9 mouse cellular contexts compared by ENCODE assay signal in the genomic region with DNA sequence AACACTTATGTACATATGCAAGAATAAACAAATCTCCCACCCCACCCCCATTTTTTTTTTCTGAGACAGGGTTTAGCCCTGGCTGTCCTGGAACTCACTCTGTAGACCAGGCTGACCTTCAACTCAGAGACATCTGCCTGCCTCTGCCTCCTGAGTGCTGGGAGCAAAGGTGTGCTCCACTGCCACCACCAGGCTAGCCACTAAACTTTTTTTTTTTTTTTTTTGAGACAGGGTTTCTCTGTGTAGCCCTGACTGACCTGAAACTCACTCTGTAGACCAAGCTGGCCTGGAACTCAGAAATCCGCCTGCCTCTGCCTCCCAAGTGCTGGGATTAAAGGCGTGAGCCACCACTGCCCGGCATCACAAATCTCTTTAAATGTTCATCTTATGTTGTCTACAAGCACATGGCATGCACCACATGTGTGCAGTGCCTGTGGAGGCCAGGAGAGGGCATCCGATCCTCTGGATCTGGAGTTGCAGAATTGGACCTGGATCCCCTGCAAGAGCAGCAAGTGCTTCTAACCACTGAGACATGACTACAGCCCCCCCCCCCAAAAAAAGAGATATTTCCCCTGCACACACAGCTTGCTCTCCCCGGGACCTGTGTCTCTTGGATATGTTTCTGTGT. TPM values are rescaled to one million over a fixed set of nuclear protein-coding genes. Genes with fewer than 3 reads are reported as not detected.
DNase-seq lines count a peak whose midpoint lies in the region; ATAC-seq and TF ChIP-seq lines count a peak whose summit lies in the region.
"Had no signal": no experiment of that assay in that cellular context is flagged by ENCODE, and none has a peak within 500 bp of the region (broad histone marks: within the 10 kb centered on the region; RNA-seq: fewer than 3 reads in every experiment).

No protein-coding gene starts in this region.

- WGBS in intestine, postnatal 0 days: 93% methylated on average over 5 of the region's 5 CpGs
- WGBS in intestine, embryonic 15.5 days: 93% methylated on average over 5 of the region's 5 CpGs
- WGBS in liver, embryonic 14.5 days (ENCODE audit: insufficient replicate concordance): 68% methylated on average over 5 of the region's 5 CpGs
- 95% methylated on average over 5 of the region's 5 CpGs for WGBS in forebrain, embryonic 16.5 days

- TF ChIP-seq EP300 in CH12.LX (IDR thresholded peaks at IDR 0.05; ENCODE audit: low read length): no peak
- TF ChIP-seq EP300 in liver, embryonic 14.5 days (IDR thresholded peaks at IDR 0.05; ENCODE audit: low read depth): no peak

- no peak for TF ChIP-seq RAD21 in CH12.LX (IDR thresholded peaks at IDR 0.05; ENCODE audit: low read depth, low read length)

- dilution Hi-C loops in CH12.LX (cut with MboI; ENCODE audit: extremely low pct_ligation_motif_present, extremely low pct_unique_long_range_greater_than_20kb, low sequenced_read_pairs): no loop called here

- H3K4me3 ChIP-seq in intestine, postnatal 0 days (ENCODE audit: low read depth, low read length): no peak overlapping the region
- no peak overlapping the region for H3K4me3 ChIP-seq in intestine, embryonic 15.5 days (replicated peaks)
- H3K4me3 ChIP-seq in CH12.LX (replicated peaks in 1 of 3; ENCODE audit: low read depth in 2 of 3, low read length in 2 of 3, poor library complexity in 1 of 3): no peak overlapping the region
- no peak overlapping the region for H3K4me3 ChIP-seq in ES-E14 (ENCODE audit: insufficient read depth in 1 of 2, low read depth in 1 of 2, low read length in 2 of 2, poor library complexity in 1 of 2, severe bottlenecking in 1 of 2)
- no peak overlapping the region for H3K4me3 ChIP-seq in liver, embryonic 14.5 days (ENCODE audit: insufficient read depth in 1 of 2, low read depth in 2 of 2, low read length in 2 of 2)
- no peak overlapping the region for H3K4me3 ChIP-seq in forebrain, embryonic 16.5 days (replicated peaks; ENCODE audit: low read length)
- H3K4me3 ChIP-seq: heart, embryonic 12.5 days had no signal

- H3K36me3 ChIP-seq in intestine, postnatal 0 days (ENCODE audit: control insufficient read depth, insufficient read depth): no peaks in the 10 kb centered on the region
- no peaks in the 10 kb centered on the region for H3K36me3 ChIP-seq in intestine, embryonic 15.5 days
- H3K36me3 ChIP-seq in CH12.LX (replicated peaks in 1 of 2; ENCODE audit: control insufficient read depth in 1 of 2, insufficient read depth in 1 of 2, low read length in 1 of 2) (no peaks in the 10 kb centered on the region), ES-E14 (ENCODE audit: control insufficient read depth, insufficient read depth, low read length, poor library complexity, severe bottlenecking) (no peaks in the 10 kb centered on the region)
- H3K36me3 ChIP-seq in liver, embryonic 14.5 days (replicated peaks; ENCODE audit: control insufficient read depth, insufficient read depth, low read depth): no peaks in the 10 kb centered on the region
- H3K36me3 ChIP-seq in forebrain, embryonic 16.5 days (ENCODE audit: control insufficient read depth, insufficient read depth): no peaks in the 10 kb centered on the region

- no peak overlapping the region for H3K9ac ChIP-seq in intestine, postnatal 0 days (ENCODE audit: low read depth, low read length)
- no peak overlapping the region for H3K9ac ChIP-seq in intestine, embryonic 15.5 days
- H3K9ac ChIP-seq in CH12.LX (ENCODE audit: insufficient read depth, low read depth) (no peak overlapping the region), ES-E14 (ENCODE audit: insufficient read depth, low read depth, low read length, poor library complexity, severe bottlenecking) (no peak overlapping the region)
- no peak overlapping the region for H3K9ac ChIP-seq in liver, embryonic 14.5 days (replicated peaks)
- no peak overlapping the region for H3K9ac ChIP-seq in forebrain, embryonic 16.5 days (replicated peaks; ENCODE audit: low read depth, low read length)
- H3K9ac ChIP-seq: heart, embryonic 12.5 days had no signal

- H3K4me2 ChIP-seq in intestine, postnatal 0 days (replicated peaks; ENCODE audit: low read depth): no peak overlapping the region
- H3K4me2 ChIP-seq in intestine, embryonic 15.5 days (replicated peaks): no peak overlapping the region
- H3K4me2 ChIP-seq in CH12.LX (ENCODE audit: insufficient read depth, low read depth, poor library complexity, severe bottlenecking): no peak overlapping the region
- H3K4me2 ChIP-seq in liver, embryonic 14.5 days (ENCODE audit: low read depth): no peak overlapping the region
- no peak overlapping the region for H3K4me2 ChIP-seq in forebrain, embryonic 16.5 days (ENCODE audit: low read length)
- H3K4me2 ChIP-seq: heart, embryonic 12.5 days had no signal

- no peaks in the 10 kb centered on the region for H3K9me3 ChIP-seq in intestine, postnatal 0 days (ENCODE audit: control insufficient read depth)
- H3K9me3 ChIP-seq in intestine, embryonic 15.5 days: no peaks in the 10 kb centered on the region
- H3K9me3 ChIP-seq in CH12.LX (replicated peaks; ENCODE audit: low read length) (no peaks in the 10 kb centered on the region), ES-E14 (ENCODE audit: control insufficient read depth, insufficient read depth, low read depth, low read length) (no peaks in the 10 kb centered on the region)
- no peaks in the 10 kb centered on the region for H3K9me3 ChIP-seq in liver, embryonic 14.5 days (ENCODE audit: control insufficient read depth, low read length)
- H3K9me3 ChIP-seq in forebrain, embryonic 16.5 days (ENCODE audit: control insufficient read depth, low read length): no peaks in the 10 kb centered on the region
- H3K9me3 ChIP-seq: heart, embryonic 12.5 days had no signal

- in situ Hi-C loops in CH12.LX (cut with MboI; ENCODE audit: low pct_ligation_motif_present, low pct_unique_long_range_greater_than_20kb, low sequenced_read_pairs): no loop called here
- in situ Hi-C loops in ES-E14 (cut with MboI; ENCODE audit: low sequenced_read_pairs in 2 of 2, unreplicated experiment in 2 of 2): no loop called here

- no peak for TF ChIP-seq POLR2A in CH12.LX (IDR thresholded peaks at IDR 0.05; ENCODE audit: low read depth, low read length)

- no peaks in the 10 kb centered on the region for H3K79me2 ChIP-seq in CH12.LX (replicated peaks; ENCODE audit: control insufficient read depth, extremely low read depth, insufficient read depth, poor library complexity, severe bottlenecking)

- ATAC-seq in intestine, postnatal 0 days: no peak
- ATAC-seq in intestine, embryonic 15.5 days: no peak
- no peak for ATAC-seq in liver, embryonic 14.5 days (ENCODE audit: insufficient read depth)
- ATAC-seq in forebrain, embryonic 16.5 days: no peak

- peaks cover 9% of the 10 kb centered on the region for H3K4me1 ChIP-seq in intestine, postnatal 0 days (replicated peaks; ENCODE audit: control insufficient read depth, insufficient read depth, low read length)
- H3K4me1 ChIP-seq in intestine, embryonic 15.5 days (replicated peaks): peaks cover 35% of the 10 kb centered on the region
- peaks cover 8 to 12% of the 10 kb centered on the region in 2 experiments for H3K4me1 ChIP-seq in CH12.LX (ENCODE audit: control insufficient read depth in 1 of 2, insufficient read depth in 2 of 2)
- H3K4me1 ChIP-seq in ES-E14 (ENCODE audit: control insufficient read depth in 2 of 2, insufficient read depth in 2 of 2, low read length in 2 of 2, poor library complexity in 1 of 2): peaks cover 6 to 39% of the 10 kb centered on the region in 2 experiments
- H3K4me1 ChIP-seq in liver, embryonic 14.5 days (replicated peaks; ENCODE audit: control insufficient read depth in 2 of 2, insufficient read depth in 2 of 2, low read length in 1 of 2): peaks cover 4 to 5% of the 10 kb centered on the region in 2 experiments
- peaks cover 19% of the 10 kb centered on the region for H3K4me1 ChIP-seq in forebrain, embryonic 16.5 days (replicated peaks; ENCODE audit: control insufficient read depth, insufficient read depth, low read length)

- DNase-seq in CH12.LX (ENCODE audit: extremely low read depth): peak; percentile 8
- peak; percentile 70 for DNase-seq in ES-E14 (ENCODE audit: low read depth, low spot score)
- DNase-seq in liver, embryonic 14.5 days (ENCODE audit: low read depth in 3 of 3, low spot score in 3 of 3): no peak
- no peak for DNase-seq in thymus, postnatal 0 days (ENCODE audit: low spot score)
- DNase-seq: retina, postnatal 1 day had no signal

- TF ChIP-seq CTCF in intestine, postnatal 0 days (IDR thresholded peaks at IDR 0.05; ENCODE audit: low read depth): peak; percentile 62
- TF ChIP-seq CTCF in CH12.LX (conservative IDR thresholded peaks at IDR 0.05 in 1 of 2, IDR thresholded peaks at IDR 0.05 in 1 of 2; ENCODE audit: low read depth in 2 of 2, low read length in 2 of 2): peak in 1 of 2 experiments; percentile 24; a peak in 2 of 4 replicates
- TF ChIP-seq CTCF in liver, embryonic 14.5 days (IDR thresholded peaks at IDR 0.05; ENCODE audit: low read depth): peak; percentile 78

- H3K27ac ChIP-seq in intestine, postnatal 0 days (ENCODE audit: low read depth, low read length): no peak overlapping the region
- H3K27ac ChIP-seq in intestine, embryonic 15.5 days: no peak overlapping the region
- no peak overlapping the region for H3K27ac ChIP-seq in CH12.LX (ENCODE audit: insufficient read depth, low read depth)
- no peak overlapping the region for H3K27ac ChIP-seq in ES-E14 (ENCODE audit: insufficient read depth, low read depth, low read length, poor library complexity, severe bottlenecking)
- H3K27ac ChIP-seq in liver, embryonic 14.5 days: no peak overlapping the region
- no peak overlapping the region for H3K27ac ChIP-seq in forebrain, embryonic 16.5 days (ENCODE audit: low read length)

- no peaks in the 10 kb centered on the region for H3K27me3 ChIP-seq in intestine, postnatal 0 days (replicated peaks; ENCODE audit: control insufficient read depth, insufficient read depth, low read length)
- no peaks in the 10 kb centered on the region for H3K27me3 ChIP-seq in intestine, embryonic 15.5 days (replicated peaks)
- peaks cover 69% of the 10 kb centered on the region for H3K27me3 ChIP-seq in CH12.LX (replicated peaks)
- H3K27me3 ChIP-seq in liver, embryonic 14.5 days (ENCODE audit: control insufficient read depth, insufficient read depth, low read length): no peaks in the 10 kb centered on the region
- no peaks in the 10 kb centered on the region for H3K27me3 ChIP-seq in forebrain, embryonic 16.5 days (replicated peaks; ENCODE audit: control insufficient read depth, insufficient read depth, low read length)
- H3K27me3 ChIP-seq: heart, embryonic 12.5 days had no signal

RNA-seq across cellular contexts. Expression of gene Ece1, which starts 48.5 kb away (rescaled TPM):
- 44.9 and 49.1 TPM in 2 replicates for polyA plus RNA-seq in intestine, postnatal 0 days (2015; fragmentation: Nextera tagmentation; extraction: Ambion mirVana)
- 56.0 and 60.1 TPM in 2 replicates for polyA plus RNA-seq in intestine, embryonic 15.5 days (2015; fragmentation: Nextera tagmentation; extraction: Ambion mirVana)
- total RNA-seq in CH12.LX (2012; rRNA removed): 0.42 and 10.0 TPM in 2 replicates
- total RNA-seq in CH12.LX (2014; rRNA removed): 0.12 TPM in 1 of 2 replicates, not detected in the other
- 0.10 and 0.16 TPM in 2 replicates for polyA plus RNA-seq in CH12.LX (2012; ENCODE audit: insufficient read length, low read depth)
- 99.2 and 131 TPM in 2 replicates for total RNA-seq in ES-E14 (2012; rRNA removed)
- polyA plus RNA-seq in liver, embryonic 14.5 days (2012; rRNA removed): 5.1 and 11.4 TPM in 2 replicates
- polyA plus RNA-seq in liver, embryonic 14.5 days (2014; fragmentation: Nextera tagmentation; extraction: Ambion mirVana): 15.9 and 17.6 TPM in 2 replicates
- 12.4 and 16.3 TPM in 2 replicates for polyA plus RNA-seq in forebrain, embryonic 16.5 days (2015; fragmentation: Nextera tagmentation; extraction: Ambion mirVana)
- 14.6 and 18.3 TPM in 2 replicates for polyA plus RNA-seq in thymus, postnatal 0 days (2015; fragmentation: Nextera tagmentation; extraction: Ambion mirVana)

Comparison
In these comparisons a context has a peak if more than half of its experiments do, and no peak if none do; other contexts are left out.
1. DNase-seq: peak in CH12.LX (single experiment) and ES-E14 (single experiment); none in liver, embryonic 14.5 days (0 of 3) and thymus, postnatal 0 days (single experiment).